Mouse (Mus musculus) CH12.LX (cell line): Measurements from ENCODE around the gene Fnbp1. TPM values are rescaled to one million over a fixed set of nuclear protein-coding genes. Genes with fewer than 3 reads are reported as not detected.

ENCODE experiments used
- DNase-seq: peaks from one replicate; pipeline ENCODE4 v3.0.0-alpha.2; 2013; ENCODE audit errors: extremely low read depth
- H3K27ac ChIP-seq: 2 replicates; pipeline ENCODE4 v1.5.1; 2012; ENCODE audit warnings: low read depth, mild to moderate bottlenecking, control low read depth, moderate library complexity; ENCODE audit not compliant: insufficient read depth
- H3K27me3 ChIP-seq: replicated peaks from 2 replicates; pipeline ENCODE3; 2012; ENCODE audit warnings: inconsistent platforms
- H3K36me3 ChIP-seq, 2 experiments: replicated peaks in 1 of 2; 2 replicates each; pipeline versions ENCODE3 to v1.6.1; 2012; ENCODE audit warnings: inconsistent platforms in 1 of 2, low read length in 1 of 2, mild to moderate bottlenecking in 1 of 2, mixed read lengths in 1 of 2, moderate library complexity in 1 of 2; ENCODE audit not compliant: control insufficient read depth in 1 of 2, insufficient read depth in 1 of 2
- H3K4me1 ChIP-seq, 2 experiments: 2 replicates each; pipeline ENCODE4 v1.6.1; 2012; ENCODE audit warnings: inconsistent platforms in 1 of 2, moderate library complexity in 1 of 2; ENCODE audit not compliant: insufficient read depth in 2 of 2, control insufficient read depth in 1 of 2
- H3K4me2 ChIP-seq: 2 replicates; pipeline ENCODE4 v1.6.1; 2012; ENCODE audit warnings: low read depth, mild to moderate bottlenecking, control low read depth; ENCODE audit not compliant: poor library complexity, insufficient read depth, severe bottlenecking
- H3K4me3 ChIP-seq, 3 experiments: fragments of 150-350 bp in 1 of 3; sonication (generic) in 1 of 3; replicated peaks in 1 of 3; 2 replicates each; pipeline versions ENCODE3 to v1.5.1; 2011 to 2012; ENCODE audit warnings: low read depth in 2 of 3, low read length in 2 of 3, mild to moderate bottlenecking in 2 of 3, moderate library complexity in 2 of 3, control low read depth in 1 of 3, improper control_type of control experiment in 1 of 3, inconsistent platforms in 1 of 3, mixed read lengths in 1 of 3; ENCODE audit not compliant: poor library complexity in 1 of 3
- H3K79me2 ChIP-seq: replicated peaks from 2 replicates; pipeline ENCODE4 v1.6.1; 2012; ENCODE audit warnings: mild to moderate bottlenecking, moderate library complexity; ENCODE audit not compliant: control insufficient read depth, poor library complexity, insufficient read depth, severe bottlenecking; ENCODE audit errors: extremely low read depth
- H3K9ac ChIP-seq: 2 replicates; pipeline ENCODE4 v1.6.1; 2012; ENCODE audit warnings: low read depth, mild to moderate bottlenecking, control low read depth, moderate library complexity; ENCODE audit not compliant: insufficient read depth
- H3K9me3 ChIP-seq: replicated peaks from 2 replicates; pipeline ENCODE3; 2012; ENCODE audit warnings: low read length, inconsistent platforms, mixed read lengths
- BHLHE40 ChIP-seq: IDR thresholded peaks from 2 replicates; pipeline ENCODE4 v1.6.1; 2011; ENCODE audit warnings: mild to moderate bottlenecking, low read depth, low read length, improper control_type of control experiment
- CHD1 ChIP-seq: IDR thresholded peaks from 2 replicates; pipeline ENCODE4 v1.6.1; 2012; ENCODE audit warnings: low read depth, low read length, improper control_type of control experiment, inconsistent platforms
- CHD2 ChIP-seq: IDR thresholded peaks from 2 replicates; pipeline ENCODE4 v1.6.1; 2011; ENCODE audit warnings: low read length, improper control_type of control experiment
- E2F4 ChIP-seq: IDR thresholded peaks from 2 replicates; pipeline ENCODE4 v1.6.1; 2011; ENCODE audit warnings: low read depth, low read length, improper control_type of control experiment; ENCODE audit not compliant: insufficient replicate concordance
- ELF1 ChIP-seq: IDR thresholded peaks from 2 replicates; pipeline ENCODE4 v1.6.1; 2014; ENCODE audit warnings: low read depth, mild to moderate bottlenecking, inconsistent platforms, low read length, improper control_type of control experiment
- EP300 ChIP-seq: IDR thresholded peaks from 2 replicates; pipeline ENCODE4 v1.6.1; 2011; ENCODE audit warnings: low read length, improper control_type of control experiment
- ETS1 ChIP-seq: conservative IDR thresholded peaks from 2 replicates; pipeline ENCODE4 v1.6.1; 2012; ENCODE audit warnings: low read depth, mild to moderate bottlenecking, inconsistent platforms, low read length, improper control_type of control experiment, moderate library complexity
- GABPA ChIP-seq: IDR thresholded peaks from 2 replicates; pipeline ENCODE4 v1.6.1; 2012; ENCODE audit warnings: low read depth, low read length, improper control_type of control experiment, inconsistent platforms; ENCODE audit not compliant: insufficient replicate concordance
- HCFC1 ChIP-seq: IDR thresholded peaks from 2 replicates; pipeline ENCODE4 v1.6.1; 2012; ENCODE audit warnings: low read depth, mild to moderate bottlenecking, inconsistent platforms, low read length, improper control_type of control experiment
- IRF4 ChIP-seq: IDR thresholded peaks from 2 replicates; pipeline ENCODE4 v1.6.1; 2014; ENCODE audit warnings: low read depth, mild to moderate bottlenecking, inconsistent platforms, low read length, improper control_type of control experiment
- JUN ChIP-seq: IDR thresholded peaks from 2 replicates; pipeline ENCODE4 v1.6.1; 2011; ENCODE audit warnings: low read depth, mild to moderate bottlenecking, low read length, improper control_type of control experiment, moderate library complexity; ENCODE audit not compliant: insufficient read depth
- JUND ChIP-seq: conservative IDR thresholded peaks from 2 replicates; pipeline ENCODE4 v1.6.1; 2011; ENCODE audit warnings: low read depth, low read length, improper control_type of control experiment
- KAT2A ChIP-seq: IDR thresholded peaks from 2 replicates; pipeline ENCODE4 v1.6.1; 2012; ENCODE audit warnings: low read length, improper control_type of control experiment, inconsistent platforms; ENCODE audit not compliant: insufficient replicate concordance
- MAFK ChIP-seq: IDR thresholded peaks from 2 replicates; pipeline ENCODE4 v1.6.1; 2011; ENCODE audit warnings: low read length, improper control_type of control experiment; ENCODE audit not compliant: insufficient replicate concordance
- MAX ChIP-seq: IDR thresholded peaks from 2 replicates; pipeline ENCODE4 v1.6.1; 2011; ENCODE audit warnings: low read length, improper control_type of control experiment
- MEF2A ChIP-seq: IDR thresholded peaks from 2 replicates; pipeline ENCODE4 v1.6.1; 2014; ENCODE audit warnings: low read depth, mild to moderate bottlenecking, inconsistent platforms, low read length, improper control_type of control experiment, borderline replicate concordance
- MXI1 ChIP-seq: IDR thresholded peaks from 2 replicates; pipeline ENCODE4 v1.6.1; 2011; ENCODE audit warnings: mild to moderate bottlenecking, low read depth, low read length, improper control_type of control experiment
- MYC ChIP-seq: IDR thresholded peaks from 2 replicates; pipeline ENCODE4 v1.6.1; 2011; ENCODE audit warnings: low read depth, mild to moderate bottlenecking, improper control_type of control experiment, low read length
- NELFE ChIP-seq: IDR thresholded peaks from 2 replicates; pipeline ENCODE4 v1.6.1; 2011; ENCODE audit warnings: low read depth, low read length, improper control_type of control experiment
- NRF1 ChIP-seq: IDR thresholded peaks from 2 replicates; pipeline ENCODE4 v1.6.1; 2014; ENCODE audit warnings: low read depth, mild to moderate bottlenecking, inconsistent platforms, low read length, improper control_type of control experiment, moderate library complexity
- POLR2A ChIP-seq: IDR thresholded peaks from 2 replicates; pipeline ENCODE4 v1.6.1; 2011; ENCODE audit warnings: low read depth, mild to moderate bottlenecking, improper control_type of control experiment, low read length
- POLR2AphosphoS2 ChIP-seq: IDR thresholded peaks from 2 replicates; pipeline ENCODE4 v1.6.1; 2011; ENCODE audit warnings: low read depth, low read length, improper control_type of control experiment
- SMC3 ChIP-seq: IDR thresholded peaks from 2 replicates; pipeline ENCODE4 v1.6.1; 2011; ENCODE audit warnings: low read depth, low read length, improper control_type of control experiment
- TBP ChIP-seq: conservative IDR thresholded peaks from 2 replicates; pipeline ENCODE4 v1.6.1; 2011; ENCODE audit warnings: low read depth, low read length, improper control_type of control experiment
- TCF12 ChIP-seq: IDR thresholded peaks from 2 replicates; pipeline ENCODE4 v1.6.1; 2014; ENCODE audit warnings: low read depth, mild to moderate bottlenecking, inconsistent platforms, low read length, improper control_type of control experiment
- UBTF ChIP-seq: IDR thresholded peaks from 2 replicates; pipeline ENCODE4 v1.6.1; 2012; ENCODE audit warnings: low read depth, mild to moderate bottlenecking, inconsistent platforms, low read length, improper control_type of control experiment, moderate library complexity
- USF1 ChIP-seq: IDR thresholded peaks from 2 replicates; pipeline ENCODE4 v1.6.1; 2014; ENCODE audit warnings: low read depth, mild to moderate bottlenecking, inconsistent platforms, low read length, improper control_type of control experiment
- USF2 ChIP-seq: conservative IDR thresholded peaks from 2 replicates; pipeline ENCODE4 v1.6.1; 2011; ENCODE audit warnings: low read depth, low read length, improper control_type of control experiment
- ZC3H11A ChIP-seq: IDR thresholded peaks from 2 replicates; pipeline ENCODE4 v1.6.1; 2012; ENCODE audit warnings: low read depth, mild to moderate bottlenecking, inconsistent platforms, low read length, improper control_type of control experiment
- ZKSCAN1 ChIP-seq: IDR thresholded peaks from 2 replicates; pipeline ENCODE4 v1.6.1; 2012; ENCODE audit warnings: low read depth, inconsistent platforms, low read length, improper control_type of control experiment, borderline replicate concordance
- ZNF384 ChIP-seq: IDR thresholded peaks from 2 replicates; pipeline ENCODE4 v1.6.1; 2012; ENCODE audit warnings: low read depth, low read length, improper control_type of control experiment, inconsistent platforms
- dilution Hi-C: fragments of 300-500 bp; cut with MboI; formaldehyde crosslinking; loops from 2 replicates; pipeline ENCODE4 v1.14.3; 2020; ENCODE audit warnings: low sequenced_read_pairs; ENCODE audit not compliant: extremely low pct_unique_long_range_greater_than_20kb, extremely low pct_ligation_motif_present
- in situ Hi-C: fragments of 300-500 bp; cut with MboI; formaldehyde crosslinking; loops from 3 replicates; pipeline ENCODE4 v1.14.3; 2019; ENCODE audit warnings: low sequenced_read_pairs, low pct_ligation_motif_present, low pct_unique_long_range_greater_than_20kb, mixed read lengths
- polyA plus RNA-seq: library from polyadenylated mRNA; unstranded; fragments of >175 nt; gene quantifications from 2 replicates; pipeline ENCODE4 v1.2.1, GENCODE M21; 2012; ENCODE audit warnings: low read depth; ENCODE audit not compliant: insufficient read length
- total RNA-seq, 2 experiments: library from RNA; depleted of rRNA; stranded (reverse); fragments of 300-350 nt in 1 of 2; fragments of >200 nt in 1 of 2; gene quantifications; 2 replicates each; pipeline ENCODE4 v1.2.3; 2012 to 2014

Gene Fnbp1
- total and polyA plus RNA-seq, 3 experiments, result 29.6 to 133 (median 50.5) TPM

DNA sequence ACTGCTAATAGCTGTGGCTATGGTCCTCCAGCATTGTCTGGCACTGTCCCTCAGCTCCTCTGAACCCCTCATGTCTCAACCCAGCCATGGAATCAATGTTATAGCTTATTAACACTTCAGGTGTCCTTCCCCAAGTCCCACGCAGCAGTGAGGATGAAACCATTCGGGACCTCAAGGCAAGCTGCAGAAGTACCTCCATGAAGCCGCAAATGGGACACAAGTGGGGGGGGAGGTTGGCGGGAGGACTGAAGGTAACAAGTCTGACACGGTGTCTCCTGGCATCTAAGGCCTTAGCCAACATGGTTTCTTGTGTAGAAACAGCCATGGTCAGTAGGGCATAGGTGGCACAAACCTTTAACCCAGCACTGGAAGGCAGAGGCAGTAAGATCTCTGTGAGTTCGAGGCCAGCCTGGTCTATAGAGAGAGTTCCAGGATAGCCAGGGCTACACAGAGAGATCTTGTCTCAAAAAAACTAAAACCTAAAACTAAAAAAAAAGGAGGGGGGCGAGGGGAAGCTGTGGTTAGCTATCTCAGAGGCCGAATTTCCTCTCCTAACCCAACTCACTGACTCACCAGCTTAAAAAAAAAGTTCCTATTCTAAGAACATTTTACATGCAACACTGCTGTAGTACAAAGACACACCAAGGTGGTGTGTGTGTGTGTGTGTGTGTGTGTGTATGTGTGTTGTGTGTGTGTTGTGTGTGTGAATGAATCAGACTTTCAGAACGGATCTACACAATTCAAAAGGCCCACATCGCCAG is 79.8 kb downstream of the Fnbp1 start (continued):
- TF ChIP-seq ELF1 (peak; percentile 48; the same call in 1 of the 2 replicates), E2F4 (peak; percentile 68; the same call in 1 of the 2 replicates), TBP (0 out of 2 replicates have a peak, but pooled peaks have one; percentile 19), MYC (peak; percentile 74; the same call in 1 of the 2 replicates), GABPA (no peak), ZC3H11A (no peak), USF1 (no peak), ETS1 (peak; percentile 95), JUND (peak; percentile 89), NELFE (no peak), CHD2 (peak; percentile 86), UBTF (peak; percentile 58; the same call in 1 of the 2 replicates)

DNA sequence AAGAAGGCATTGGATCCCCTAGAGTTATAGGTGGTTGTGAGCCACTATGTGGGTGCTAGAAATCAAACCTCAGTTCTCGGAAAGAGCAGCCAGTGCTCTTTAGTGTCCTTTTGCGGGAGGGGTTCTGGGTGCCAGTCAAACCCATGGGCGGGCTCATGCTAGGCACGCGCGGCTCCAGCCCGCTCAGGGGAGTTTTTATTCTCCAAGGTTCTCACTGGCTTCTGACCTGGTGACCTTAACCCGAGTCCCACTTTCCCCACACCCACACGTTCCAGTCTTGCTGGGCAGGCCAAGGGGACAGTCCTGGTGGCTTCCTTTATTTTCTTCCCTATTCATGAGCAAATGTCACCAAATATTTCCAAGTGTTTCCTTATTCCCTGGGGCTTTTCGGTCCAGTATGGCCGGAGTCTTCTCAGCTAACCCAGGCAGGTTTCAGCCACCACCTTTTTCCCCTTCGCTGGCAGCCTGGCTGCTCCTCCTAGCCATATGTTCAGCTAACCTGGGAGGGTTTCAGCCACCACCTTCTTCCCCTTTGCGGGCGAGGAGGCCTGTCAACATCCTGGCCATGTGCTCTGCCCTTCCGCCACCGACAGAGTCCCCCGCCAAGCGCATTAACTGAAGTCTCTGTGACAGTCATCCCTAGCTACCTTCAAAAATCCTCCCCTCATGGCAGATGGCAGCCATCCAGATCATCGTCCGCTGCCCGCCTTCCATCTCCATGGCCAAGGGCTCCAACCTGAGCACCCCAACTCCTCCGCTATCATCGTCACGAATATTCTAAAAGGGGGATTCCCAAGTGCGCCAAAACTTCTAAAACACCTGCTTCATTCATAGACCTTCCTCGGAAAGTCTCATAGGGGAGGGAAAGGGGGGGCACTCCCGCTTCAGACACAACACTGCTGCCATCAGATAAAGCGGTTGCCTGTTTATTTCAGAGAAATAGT is 80.7 kb downstream of the Fnbp1 start:
- H3K79me2 ChIP-seq, result peaks cover 8% of the 10 kb centered on the region; the same call in 1 of the 2 replicates
- peak overlapping the region; percentile 100 for H3K27ac ChIP-seq
- DNase-seq, result peak; percentile 91
- H3K4me3 ChIP-seq, result peak overlapping the region; percentile 55 to 67 (median 63)
- peaks cover 41 to 61% of the 10 kb centered on the region in 2 experiments for H3K36me3 ChIP-seq
- peak overlapping the region; percentile 80 for H3K9ac ChIP-seq
- in situ Hi-C loops (loop anchor here (25.0 kb wide), 1 partner anchor 401 kb away; the partner anchor contains the start of gene Ass1), dilution Hi-C loops (no loop called here)
- H3K4me2 ChIP-seq, result peak overlapping the region; percentile 90
- peaks cover 18 to 42% of the 10 kb centered on the region in 2 experiments for H3K4me1 ChIP-seq
- peaks cover 22% of the 10 kb centered on the region for H3K9me3 ChIP-seq
- no peaks in the 10 kb centered on the region for H3K27me3 ChIP-seq
- TF ChIP-seq E2F4 (peak; percentile 72; the same call in 1 of the 2 replicates), EP300 (peak; percentile 82), NRF1 (no peak), TCF12 (peak; percentile 82), MXI1 (peak; percentile 96), NELFE (0 out of 2 replicates have a peak, but pooled peaks have one; percentile 49), MAX (peak; percentile 97), BHLHE40 (peak; percentile 80), POLR2AphosphoS2 (no peak), SMC3 (0 out of 2 replicates have a peak, but pooled peaks have one; percentile 2), MYC (peak; percentile 98), MEF2A (peak; percentile 82), ZKSCAN1 (no peak), HCFC1 (peak; percentile 34; the same call in 1 of the 2 replicates), UBTF (0 out of 2 replicates have a peak, but pooled peaks have one; percentile 47), IRF4 (peak; percentile 88), ETS1 (peak; percentile 73), USF2 (no peak), KAT2A (no peak), CHD2 (peak; percentile 64; the same call in 1 of the 2 replicates), JUN (peak; percentile 44; the same call in 1 of the 2 replicates), CHD1 (peak; percentile 89), POLR2A (peak; percentile 59), MAFK (no peak), TBP (peak; percentile 54; the same call in 1 of the 2 replicates), ZNF384 (peak; percentile 74)
